Mouse (Mus musculus) bone marrow, adult 2 months (tissue): ENCODE results near the gene Gm49601.

Experiments used
- CTCF ChIP-seq: fragments of 200-500 bp; IDR thresholded peaks from 2 replicates; pipeline ENCODE4 v1.5.1; 2011; ENCODE audit warnings: low read length, control low read depth; ENCODE audit not compliant: control insufficient read depth, insufficient read depth
- POLR2A ChIP-seq: fragments of 200-500 bp; IDR thresholded peaks from 2 replicates; pipeline ENCODE4 v1.6.1; 2011; ENCODE audit warnings: low read depth, mild to moderate bottlenecking, control low read depth, low read length, borderline replicate concordance; ENCODE audit not compliant: control insufficient read depth

DNA sequence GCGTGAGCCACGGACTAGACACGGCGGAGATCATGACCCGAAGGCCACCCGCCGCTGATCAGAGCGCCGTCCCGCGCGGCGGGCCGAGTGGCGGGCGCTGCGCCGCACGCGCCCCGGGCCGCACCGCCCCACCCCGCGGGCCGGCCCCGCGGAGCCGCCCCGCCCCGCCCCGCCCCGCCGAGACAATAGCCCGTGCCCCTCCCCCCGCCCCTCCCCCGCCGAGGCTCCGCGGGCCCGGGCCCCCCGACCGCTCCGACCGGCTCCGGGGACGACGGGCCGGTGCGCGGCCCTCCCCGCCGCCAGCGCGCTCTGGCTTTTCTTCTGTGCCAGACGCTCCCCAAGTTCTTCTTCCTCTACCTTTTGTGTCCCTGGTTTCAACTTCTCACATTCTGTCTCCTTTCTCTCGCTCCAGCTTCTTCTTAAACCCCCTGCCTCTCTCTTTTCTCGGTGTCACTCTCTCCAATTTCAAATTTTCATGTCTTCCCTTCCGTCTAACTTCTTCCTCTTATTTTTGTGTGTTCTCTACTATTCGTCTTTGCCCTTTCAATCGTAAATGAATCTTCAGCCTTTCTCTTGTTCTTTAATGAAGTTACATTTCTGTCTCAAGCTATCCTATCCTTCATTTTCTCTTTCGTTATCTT lies 39.2 kb downstream of the Gm49601 start:
- no peak for TF ChIP-seq CTCF
- no peak for TF ChIP-seq POLR2A
